Mouse (Mus musculus) right cerebral cortex, adult 2 months (tissue): ENCODE data around the gene Rbp3.
A peak's percentile ranks its signal among the peaks of the same experiment; 100 is the strongest.

Source experiments
- DNase-seq, 2 experiments: peaks; one replicate each; pipeline ENCODE4 v3.0.0; 2021 to 2022; ENCODE audit warnings: low spot score in 2 of 2

The Rbp3 gene

GRCm38 (mm10) chr14:33953761-33954160 is at the start of gene Rbp3:
Rbp3 (plus strand) TSS chr14:33954003.
- no peak for DNase-seq

DNA sequence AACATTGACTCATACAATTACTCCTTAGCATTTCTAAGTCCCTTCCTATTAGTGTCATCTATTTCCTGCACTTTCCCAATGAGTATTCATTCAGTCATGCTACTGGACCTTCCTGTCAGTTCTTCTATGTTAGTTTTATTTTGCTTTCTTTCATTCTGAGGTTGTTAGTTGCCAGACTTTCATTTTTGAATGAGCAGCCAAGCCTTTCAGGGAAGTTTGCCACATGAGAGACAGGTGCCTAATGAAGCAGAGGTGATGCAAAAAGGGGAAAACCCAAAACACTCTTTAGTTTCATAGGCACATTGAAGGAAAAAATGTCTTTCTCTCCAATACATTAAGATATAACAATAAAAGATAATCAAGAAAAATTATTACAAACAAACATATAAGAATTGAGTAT is 49.0 kb upstream of the Rbp3 start:
- DNase-seq = no peak

DNA sequence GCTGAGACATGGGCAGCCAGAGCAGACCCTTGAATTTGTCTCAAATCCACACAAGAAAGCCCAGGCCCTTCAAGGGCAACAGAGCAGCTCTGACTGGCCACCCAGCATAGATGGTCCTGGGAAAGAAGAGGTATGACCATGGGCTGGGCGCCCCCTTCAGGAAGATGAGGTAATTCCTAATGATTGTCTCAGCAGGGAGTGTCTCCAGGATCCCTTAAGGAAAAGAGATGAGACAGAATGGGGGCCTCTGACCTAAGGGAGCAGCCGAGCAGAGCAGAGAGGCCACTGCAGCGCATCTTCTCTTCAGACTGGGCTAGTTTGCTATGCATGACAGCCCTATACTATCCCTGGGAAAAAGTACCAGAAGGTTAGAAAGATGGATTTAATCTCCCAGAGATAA is 40.1 kb upstream of the Rbp3 start:
- peak; percentile 42 to 46 for DNase-seq

- DNase-seq = no peak
Observed at GRCm38 (mm10) chr14:33914206-33914605, 39.6 kb upstream of the Rbp3 start.

DNA sequence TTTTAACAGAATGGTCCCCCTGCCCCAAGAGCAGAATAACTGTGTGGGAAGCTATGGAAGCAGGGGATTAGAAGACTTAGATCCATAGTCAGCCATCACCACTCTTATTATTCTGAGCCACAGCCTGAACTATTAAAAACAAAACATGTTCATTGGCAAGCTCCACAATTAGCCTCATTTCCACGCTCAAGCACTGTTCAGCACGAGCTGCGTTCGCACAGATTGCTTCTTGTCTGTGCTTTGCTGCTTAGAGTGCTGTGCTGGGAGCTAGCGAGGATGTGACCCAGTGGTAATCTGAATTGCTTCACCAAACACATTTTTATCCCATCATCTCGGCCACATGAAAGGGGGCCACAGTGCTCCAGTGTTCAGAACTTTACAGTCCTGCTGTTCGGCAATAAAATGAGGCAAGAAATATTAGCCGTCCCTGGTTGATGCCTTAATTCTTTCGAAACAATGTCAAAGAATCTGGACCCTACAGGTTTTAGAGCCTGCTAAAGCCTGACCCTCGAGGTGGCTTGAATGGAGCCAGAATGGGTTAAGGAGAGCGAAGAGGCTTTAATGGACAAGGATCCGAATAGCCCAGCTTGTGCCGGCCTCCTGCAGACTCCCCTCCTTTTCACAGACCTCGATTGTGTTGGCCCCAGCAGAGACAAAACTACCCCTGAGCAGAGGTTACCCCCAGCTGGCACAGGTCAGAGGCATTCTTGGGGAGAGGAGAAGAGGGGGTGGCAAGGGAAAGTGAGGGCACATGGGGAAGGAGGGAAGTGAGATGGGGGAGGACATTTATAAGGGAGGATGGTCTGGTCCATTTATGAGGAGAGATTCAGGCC is 32.9 kb upstream of the Rbp3 start:
- DNase-seq = peak; percentile 27 to 31

- no peak for DNase-seq
Observed at GRCm38 (mm10) chr14:33922771-33923167, 31.0 kb upstream of the Rbp3 start.

GRCm38 (mm10) chr14:33923168-33924070 is 30.4 kb upstream of the Rbp3 start, which contains the start of gene Gdf10:
Gdf10 (plus strand) TSS chr14:33923587.
- DNase-seq = peak; percentile 36 to 39

DNA sequence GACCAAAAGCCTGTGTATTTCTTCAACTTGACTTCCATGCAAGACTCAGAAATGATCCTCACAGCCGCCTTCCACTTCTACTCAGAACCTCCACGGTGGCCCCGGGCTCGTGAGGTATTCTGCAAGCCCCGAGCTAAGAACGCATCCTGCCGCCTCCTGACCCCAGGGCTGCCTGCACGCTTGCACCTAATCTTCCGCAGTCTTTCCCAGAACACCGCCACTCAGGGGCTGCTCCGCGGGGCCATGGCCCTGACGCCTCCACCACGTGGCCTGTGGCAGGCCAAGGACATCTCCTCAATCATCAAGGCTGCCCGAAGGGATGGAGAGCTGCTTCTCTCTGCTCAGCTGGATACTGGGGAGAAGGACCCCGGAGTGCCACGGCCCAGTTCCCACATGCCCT is 21.9 kb upstream of the Rbp3 start:
- no peak for DNase-seq

DNA sequence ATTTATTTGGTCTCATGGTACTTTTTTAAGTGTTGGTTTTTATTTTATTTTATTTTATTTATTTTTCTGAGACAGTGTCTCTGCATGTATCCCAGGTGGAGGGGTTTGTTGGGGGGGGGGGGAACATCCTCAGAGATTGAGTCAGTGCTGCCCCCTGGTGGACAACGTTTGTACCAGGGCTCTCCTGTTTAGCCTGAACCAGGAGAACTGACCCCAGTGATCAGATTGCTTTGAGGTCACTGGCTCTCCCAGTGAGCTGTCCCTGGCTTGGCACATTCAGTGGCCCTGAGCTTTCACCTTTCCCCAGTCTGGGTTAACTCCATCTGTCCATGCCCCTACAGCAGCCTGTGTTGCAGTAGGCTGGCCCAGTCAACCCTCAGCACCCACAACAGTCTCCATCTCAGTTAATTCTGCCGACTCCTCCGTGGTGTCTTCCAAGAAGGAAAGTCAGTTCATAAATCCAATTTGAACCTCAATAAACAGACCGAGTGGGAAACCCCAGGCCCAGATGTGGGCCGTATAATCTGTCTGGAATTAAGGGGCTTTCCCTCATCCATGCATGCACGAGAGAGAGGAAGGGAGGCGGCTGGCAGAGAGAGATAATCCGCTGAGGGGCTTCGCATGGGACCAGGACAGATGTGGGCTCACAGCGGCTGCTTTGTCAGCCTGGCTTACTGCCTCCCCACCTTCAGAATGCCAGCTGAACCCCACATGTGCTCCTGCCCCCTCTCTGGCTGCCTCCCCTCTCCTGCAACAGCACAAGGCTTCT is 20.7 kb upstream of the Rbp3 start:
- peak; percentile 67 to 70 for DNase-seq

DNA sequence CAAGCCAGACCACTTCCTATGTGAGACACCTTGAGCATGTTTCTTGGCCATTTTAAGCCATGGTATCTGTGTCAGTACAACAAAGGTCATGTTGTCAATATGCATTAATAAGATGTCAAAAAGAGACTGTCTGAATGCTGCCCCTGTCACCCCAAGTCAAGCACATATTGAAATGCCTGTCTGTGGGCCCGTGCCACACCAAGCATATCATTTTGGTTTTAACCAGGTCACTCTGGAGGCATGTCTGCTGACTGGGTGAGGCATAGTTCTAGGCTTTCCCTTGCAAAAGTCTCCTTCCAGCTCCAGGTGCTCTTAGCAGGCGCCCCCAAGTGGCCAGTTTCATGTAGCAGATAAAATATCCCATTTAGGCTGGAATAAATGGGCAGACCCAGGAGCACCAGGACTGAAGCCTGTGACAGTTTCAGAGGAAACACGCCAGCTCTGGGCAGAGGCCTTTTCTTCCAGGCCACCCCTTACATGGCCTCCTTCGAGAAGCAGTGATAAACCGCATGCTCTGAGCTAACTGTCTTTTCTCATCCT is 20.0 kb upstream of the Rbp3 start:
- DNase-seq = peak; percentile 76 to 78

DNA sequence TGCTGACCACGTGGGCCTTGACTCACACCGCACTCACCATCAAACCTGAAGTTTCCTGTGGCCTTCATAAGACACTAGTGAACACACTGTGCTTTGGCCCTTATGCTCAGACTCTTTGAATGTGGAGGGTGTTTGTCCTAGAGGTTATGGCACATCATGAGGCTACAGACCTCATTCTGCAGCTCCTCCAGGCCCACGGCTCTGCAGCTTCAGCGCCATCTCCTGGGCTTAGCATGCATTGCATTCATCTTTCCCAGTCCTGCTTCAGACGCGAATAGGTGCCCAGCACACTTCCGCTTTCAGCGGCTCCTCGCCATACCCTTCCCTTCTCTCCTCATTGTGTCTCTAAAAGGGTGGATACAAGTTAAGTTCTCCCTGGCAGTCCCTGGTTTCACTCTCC is 14.7 kb upstream of the Rbp3 start:
- peak; percentile 80 to 83 for DNase-seq

DNA sequence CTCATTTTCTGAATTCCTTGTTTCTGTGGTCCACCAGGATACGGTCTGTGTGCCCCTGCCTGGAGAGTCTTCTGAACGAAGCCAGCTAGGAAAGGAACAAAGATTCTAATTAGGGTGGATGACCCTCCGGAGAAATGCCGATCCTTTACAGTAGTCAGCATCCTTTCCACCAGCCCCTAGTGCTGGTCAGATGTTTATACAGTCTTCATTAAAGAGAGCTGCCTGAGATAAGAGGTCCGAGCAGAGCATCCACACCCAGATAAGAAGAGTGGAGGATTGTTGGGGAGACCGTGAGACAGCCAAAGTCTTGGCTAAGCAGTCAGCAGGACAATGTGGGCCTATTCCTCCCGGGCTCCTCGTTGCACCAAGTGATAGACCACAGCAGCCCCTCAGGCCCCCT is 13.1 kb upstream of the Rbp3 start, which contains the start of gene Gdf2:
Gene Gdf2 (plus strand): TSS at position 301 of the 400 bp plus-strand sequence.
- no peak for DNase-seq

DNA sequence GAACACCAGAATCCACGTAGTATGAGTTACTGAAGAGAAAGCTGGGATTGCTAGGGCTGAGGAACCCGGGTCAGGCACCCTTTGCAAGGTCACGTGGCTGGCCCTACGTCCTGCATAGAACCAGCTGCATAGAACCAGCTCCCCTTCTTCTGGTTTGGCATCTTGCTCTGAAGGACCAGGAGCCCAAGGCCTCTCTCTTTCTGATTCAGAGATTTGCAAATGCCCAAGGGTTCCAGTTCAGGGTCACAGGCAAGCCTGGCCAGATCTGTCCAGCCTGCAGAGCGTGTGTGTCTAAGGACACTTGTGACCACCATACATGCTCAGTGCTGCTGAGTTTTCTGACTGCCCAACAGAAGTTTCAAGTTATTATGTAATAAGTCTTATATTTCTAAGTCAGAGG is 11.6 kb upstream of the Rbp3 start:
- DNase-seq = no peak

DNA sequence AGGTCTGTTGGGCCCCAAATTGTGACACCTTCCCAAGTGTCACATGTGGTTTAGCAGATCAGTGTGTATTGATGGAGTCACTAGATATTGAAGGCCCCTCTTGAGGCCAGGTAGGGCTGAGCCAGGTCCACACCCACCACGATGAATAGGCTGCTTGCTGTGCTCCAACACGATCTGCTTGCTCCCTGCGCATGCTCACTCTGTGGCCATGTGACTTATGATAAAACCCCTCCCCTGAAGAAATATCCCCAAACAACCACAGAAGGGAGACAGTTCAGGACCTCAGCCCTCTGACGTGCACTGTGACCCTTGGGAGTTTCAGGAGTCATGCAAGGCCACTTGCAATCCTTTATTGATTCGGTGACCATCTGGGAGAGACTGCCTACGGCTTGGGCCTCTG is 7.7 kb upstream of the Rbp3 start:
- DNase-seq = no peak

GRCm38 (mm10) chr14:33952233-33952981 is 1.4 kb upstream of the Rbp3 start:
- no peak for DNase-seq

- no peak for DNase-seq
Observed at GRCm38 (mm10) chr14:33956055-33956454, 2.3 kb downstream of the Rbp3 start.

DNA sequence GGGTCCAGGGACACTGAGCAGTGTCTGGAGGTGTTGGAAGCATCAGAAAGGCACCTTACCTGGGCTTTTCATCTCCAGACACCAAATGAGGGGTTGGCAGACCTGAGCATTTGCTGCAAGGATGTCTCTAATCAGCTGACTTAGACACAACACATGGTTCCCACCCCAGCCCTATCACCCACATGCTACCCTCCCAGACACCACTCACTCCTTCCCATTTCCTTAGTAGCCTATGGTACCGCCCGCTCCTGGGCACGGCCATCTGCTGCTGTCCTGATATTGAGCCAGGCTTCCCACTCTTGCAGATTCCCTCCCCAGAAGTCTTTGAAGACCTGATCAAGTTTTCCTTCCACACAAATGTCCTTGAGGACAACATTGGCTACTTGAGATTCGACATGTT is 4.4 kb downstream of the Rbp3 start:
- no peak for DNase-seq

DNA sequence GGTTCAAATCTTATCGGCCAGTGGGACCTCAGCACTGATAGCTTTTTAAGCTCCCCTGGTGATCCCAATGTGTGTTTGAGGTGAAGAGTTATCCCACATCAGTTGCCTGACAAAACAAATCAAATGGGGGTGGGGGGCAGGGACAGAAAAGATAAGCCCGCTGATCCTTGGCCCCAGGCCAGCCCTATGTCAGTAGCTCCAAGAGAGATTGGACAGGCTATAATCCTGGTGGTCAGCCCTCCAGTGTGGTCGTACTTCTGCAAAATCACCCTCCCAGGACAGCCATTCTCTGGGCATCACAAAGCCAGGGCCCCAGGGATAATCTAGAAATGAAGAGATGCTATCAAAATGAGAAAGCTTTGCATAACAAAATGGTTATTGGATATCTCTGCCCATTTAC is 5.0 kb downstream of the Rbp3 start:
- DNase-seq = no peak

DNA sequence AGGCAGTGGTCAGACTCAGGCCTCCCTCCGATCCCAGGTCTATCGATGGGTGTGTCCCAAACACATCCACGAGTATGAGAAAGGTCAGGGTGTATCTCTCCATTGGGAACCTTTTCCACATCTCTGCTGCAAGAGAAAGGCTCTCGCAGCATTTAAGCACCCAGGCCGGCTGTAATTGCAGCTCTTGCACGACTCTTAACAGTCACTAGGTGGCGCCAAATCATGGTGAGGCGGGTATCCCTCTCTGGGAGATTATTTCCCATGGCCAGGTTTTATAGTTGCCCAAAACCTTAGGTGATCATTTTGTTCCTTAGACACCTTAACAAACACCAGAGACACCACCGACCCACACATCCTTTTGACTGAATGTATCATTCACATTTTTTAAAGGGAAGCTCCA is 5.5 kb downstream of the Rbp3 start:
- peak; percentile 61 to 66 for DNase-seq

DNA sequence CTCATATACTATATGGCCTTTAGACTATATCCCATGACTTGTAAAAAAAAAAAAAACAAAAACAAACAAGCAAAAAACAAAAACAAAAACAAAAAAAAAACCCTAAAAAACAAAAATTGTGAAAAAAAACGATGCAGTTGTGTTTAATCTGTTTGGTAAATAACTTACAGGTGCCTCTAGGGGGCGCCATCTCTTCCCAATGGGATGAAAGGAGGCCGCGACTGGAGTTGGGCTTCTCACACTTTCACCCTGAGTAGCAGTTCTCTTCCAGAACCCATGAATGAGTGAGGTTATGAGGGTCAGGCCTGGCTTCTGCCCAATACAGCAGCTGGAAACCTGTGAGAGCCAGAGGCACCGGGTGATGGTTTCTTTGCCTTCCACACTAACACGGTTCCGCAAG is 11.9 kb downstream of the Rbp3 start:
- DNase-seq = no peak

DNA sequence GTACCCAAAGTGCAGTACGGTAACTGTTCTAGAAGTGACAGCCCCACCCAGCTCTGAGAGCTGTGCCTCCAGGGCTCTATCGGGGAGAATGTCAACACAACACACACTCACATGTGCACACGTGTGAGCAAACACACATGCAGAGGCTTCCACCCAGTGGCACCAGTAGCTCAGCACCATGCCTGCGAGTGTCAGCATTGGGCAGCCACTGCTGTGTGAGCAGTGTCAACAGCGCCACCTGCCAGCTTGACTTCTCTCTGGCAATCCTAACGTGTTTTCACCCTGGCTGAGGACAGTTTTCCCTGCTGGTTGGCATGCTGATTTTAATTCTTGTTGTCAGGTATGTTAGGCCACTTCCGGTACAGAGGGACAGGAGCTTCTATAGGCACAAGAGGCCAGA is 18.9 kb downstream of the Rbp3 start:
- no peak for DNase-seq
